Mouse (Mus musculus): ENCODE measurements around the gene Eif2ak3. TPM values are rescaled to one million over a fixed set of nuclear protein-coding genes. Genes with fewer than 3 reads are reported as not detected.

Gene Eif2ak3
- polyA plus RNA-seq, 1 experiment from 2014 or later = 10.7 TPM

- no peaks in the 10 kb centered on the region for H3K27me3 ChIP-seq (ENCODE audit: control insufficient read depth, insufficient read depth, low read length)
- peak; percentile 97 for ATAC-seq (ENCODE audit: insufficient read depth, low FRiP score, low TSS enrichment)
- H3K9me3 ChIP-seq (ENCODE audit: control insufficient read depth, low read length) = no peaks in the 10 kb centered on the region
- DNase-seq (ENCODE audit: low spot score) = peak; percentile 72
- peak overlapping the region; percentile 38 for H3K4me3 ChIP-seq (ENCODE audit: low read depth, low read length)
- peak overlapping the region; percentile 44 for H3K9ac ChIP-seq (ENCODE audit: low read length)
- peak overlapping the region; percentile 74 for H3K4me2 ChIP-seq (ENCODE audit: low read depth)
- 7% methylated on average over 23 of the region's 23 CpGs for WGBS
- no peak overlapping the region for H3K27ac ChIP-seq (ENCODE audit: low read depth, low read length)
- H3K4me1 ChIP-seq (ENCODE audit: control insufficient read depth, insufficient read depth, low read length) = 0 out of 2 replicates have a peak, but pooled peaks cover 3% of the 10 kb centered on the region
- H3K36me3 ChIP-seq (ENCODE audit: control insufficient read depth, insufficient read depth, low read length) = no peaks in the 10 kb centered on the region
Measured at GRCm38 (mm10) chr6:70824085-70824986, 20.0 kb upstream of the Eif2ak3 start.

DNA sequence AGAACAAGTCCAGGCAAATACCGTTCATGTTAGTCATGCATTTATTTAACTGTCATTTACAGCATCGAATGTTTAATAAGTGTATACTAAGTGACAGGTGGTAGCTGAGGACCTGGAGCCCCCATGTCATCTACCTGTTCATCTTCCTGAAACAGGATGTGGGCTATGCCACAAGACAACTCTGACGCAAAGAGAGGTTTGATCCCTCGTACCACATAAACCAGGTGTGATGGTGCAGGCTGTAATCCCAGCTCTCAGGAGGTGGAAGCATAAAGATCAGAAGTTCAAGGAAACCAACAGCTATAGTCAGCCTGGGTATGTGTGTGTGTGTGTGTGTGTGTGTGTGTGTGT is 19.4 kb upstream of the Eif2ak3 start:
- WGBS = 59% methylated on average over 4 of the region's 4 CpGs
- H3K27ac ChIP-seq (ENCODE audit: low read depth, low read length) = no peak overlapping the region
- no peak for DNase-seq (ENCODE audit: low spot score)
- H3K9me3 ChIP-seq (ENCODE audit: control insufficient read depth, low read length) = no peaks in the 10 kb centered on the region
- H3K36me3 ChIP-seq (ENCODE audit: control insufficient read depth, insufficient read depth, low read length) = no peaks in the 10 kb centered on the region
- peak overlapping the region; percentile 44; the same call in 1 of the 2 replicates for H3K9ac ChIP-seq (ENCODE audit: low read length)
- peak overlapping the region; percentile 74 for H3K4me2 ChIP-seq (ENCODE audit: low read depth)
- 0 out of 2 replicates have a peak, but pooled peaks cover 3% of the 10 kb centered on the region for H3K4me1 ChIP-seq (ENCODE audit: control insufficient read depth, insufficient read depth, low read length)
- 0 out of 2 replicates have a peak, but pooled peaks have one; percentile 18 for ATAC-seq (ENCODE audit: insufficient read depth, low FRiP score, low TSS enrichment)
- H3K4me3 ChIP-seq (ENCODE audit: low read depth, low read length) = peak overlapping the region; percentile 38
- no peaks in the 10 kb centered on the region for H3K27me3 ChIP-seq (ENCODE audit: control insufficient read depth, insufficient read depth, low read length)

DNA sequence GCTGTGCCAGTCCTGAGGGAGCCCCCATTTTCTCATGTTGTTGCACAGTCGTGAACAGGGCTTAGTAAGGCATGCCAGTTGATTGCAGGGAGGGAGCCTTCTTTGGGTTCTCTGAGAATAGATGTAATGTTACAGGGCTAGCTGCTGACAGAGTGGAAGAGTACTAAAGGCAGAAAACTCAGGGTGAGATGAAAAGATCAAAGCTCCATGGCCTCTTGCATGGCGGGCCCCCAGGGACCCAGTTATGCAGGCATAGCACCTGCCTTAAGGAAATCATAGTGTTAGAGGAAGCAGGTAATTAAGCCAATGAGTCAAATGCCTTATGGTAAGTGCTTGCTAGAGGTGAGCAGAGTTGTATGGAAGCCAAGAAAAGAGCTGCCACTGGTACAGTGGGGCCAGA is 14.9 kb upstream of the Eif2ak3 start:
- no peaks in the 10 kb centered on the region for H3K4me1 ChIP-seq (ENCODE audit: control insufficient read depth, insufficient read depth, low read length)
- no peak overlapping the region for H3K27ac ChIP-seq (ENCODE audit: low read depth, low read length)
- H3K36me3 ChIP-seq (ENCODE audit: control insufficient read depth, insufficient read depth, low read length) = no peaks in the 10 kb centered on the region
- H3K4me2 ChIP-seq (ENCODE audit: low read depth) = no peak overlapping the region
- H3K4me3 ChIP-seq (ENCODE audit: low read depth, low read length) = no peak overlapping the region
- ATAC-seq (ENCODE audit: insufficient read depth, low FRiP score, low TSS enrichment) (no peak), DNase-seq (ENCODE audit: low spot score) (no peak)
- 60% methylated on average over 2 of the region's 2 CpGs for WGBS
- no peak overlapping the region for H3K9ac ChIP-seq (ENCODE audit: low read length)
- H3K27me3 ChIP-seq (ENCODE audit: control insufficient read depth, insufficient read depth, low read length) = no peaks in the 10 kb centered on the region
- H3K9me3 ChIP-seq (ENCODE audit: control insufficient read depth, low read length) = no peaks in the 10 kb centered on the region

DNA sequence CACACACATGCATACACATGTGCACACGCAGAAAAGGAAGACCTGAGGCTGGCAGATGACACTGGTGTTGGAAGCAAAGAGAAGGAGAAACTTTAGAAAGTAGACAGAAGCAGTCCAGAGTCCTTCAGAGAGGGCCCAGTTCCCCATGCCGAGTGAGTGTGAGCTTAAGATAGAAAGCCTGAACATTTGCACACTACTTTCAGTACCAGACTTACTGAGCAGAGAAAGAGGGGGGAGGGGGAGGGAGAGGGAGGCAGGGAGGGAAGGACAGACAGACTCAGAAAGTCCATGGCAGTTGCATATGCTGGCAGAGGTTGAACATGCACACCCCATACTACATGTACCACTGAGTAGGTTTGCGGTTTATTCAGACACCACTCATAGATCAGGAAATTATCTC is 13.8 kb upstream of the Eif2ak3 start:
- Histone ChIP-seq H3K4me2 (ENCODE audit: low read depth) (no peak overlapping the region), H3K4me1 (ENCODE audit: control insufficient read depth, insufficient read depth, low read length) (no peaks in the 10 kb centered on the region), H3K36me3 (ENCODE audit: control insufficient read depth, insufficient read depth, low read length) (no peaks in the 10 kb centered on the region), H3K27ac (ENCODE audit: low read depth, low read length) (no peak overlapping the region), H3K9me3 (ENCODE audit: control insufficient read depth, low read length) (no peaks in the 10 kb centered on the region), H3K27me3 (ENCODE audit: control insufficient read depth, insufficient read depth, low read length) (no peaks in the 10 kb centered on the region), H3K9ac (ENCODE audit: low read length) (no peak overlapping the region), H3K4me3 (ENCODE audit: low read depth, low read length) (no peak overlapping the region)
- no peak for ATAC-seq (ENCODE audit: insufficient read depth, low FRiP score, low TSS enrichment)
- DNase-seq (ENCODE audit: low spot score) = no peak
- WGBS = 82% methylated on average over 3 of the region's 3 CpGs

- DNase-seq (ENCODE audit: low spot score) (no peak), ATAC-seq (ENCODE audit: insufficient read depth, low FRiP score, low TSS enrichment) (no peak)
- H3K27me3 ChIP-seq (ENCODE audit: control insufficient read depth, insufficient read depth, low read length) = no peaks in the 10 kb centered on the region
- H3K4me1 ChIP-seq (ENCODE audit: control insufficient read depth, insufficient read depth, low read length) = no peaks in the 10 kb centered on the region
- H3K27ac ChIP-seq (ENCODE audit: low read depth, low read length) = no peak overlapping the region
- WGBS = 80% methylated on average over 10 of the region's 10 CpGs
- H3K36me3 ChIP-seq (ENCODE audit: control insufficient read depth, insufficient read depth, low read length) = no peaks in the 10 kb centered on the region
- no peak overlapping the region for H3K4me3 ChIP-seq (ENCODE audit: low read depth, low read length)
- no peak overlapping the region for H3K4me2 ChIP-seq (ENCODE audit: low read depth)
- H3K9me3 ChIP-seq (ENCODE audit: control insufficient read depth, low read length) = no peaks in the 10 kb centered on the region
- no peak overlapping the region for H3K9ac ChIP-seq (ENCODE audit: low read length)
Measured at GRCm38 (mm10) chr6:70831179-70831839, 13.0 kb upstream of the Eif2ak3 start.

DNA sequence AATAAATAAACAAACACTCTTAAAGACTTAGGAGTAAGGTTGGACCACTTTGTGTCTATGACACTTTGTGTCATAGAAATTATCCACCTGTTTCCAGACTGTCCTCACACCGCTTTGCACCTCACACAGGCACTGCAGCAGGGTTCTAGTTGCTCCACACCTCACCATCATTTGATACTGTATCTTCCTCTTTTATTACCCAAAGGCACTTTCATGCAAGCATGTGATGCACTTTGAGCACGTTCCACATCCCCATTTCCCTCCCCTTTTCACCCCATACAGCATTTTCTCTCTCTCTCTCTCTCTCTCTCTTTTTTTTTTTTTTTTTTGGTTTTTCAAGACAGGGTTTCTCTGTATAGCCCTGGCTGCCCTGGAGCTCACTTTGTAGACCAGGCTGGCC is 7.0 kb upstream of the Eif2ak3 start:
- no peaks in the 10 kb centered on the region for H3K27me3 ChIP-seq (ENCODE audit: control insufficient read depth, insufficient read depth, low read length)
- H3K27ac ChIP-seq (ENCODE audit: low read depth, low read length) = no peak overlapping the region
- no peak overlapping the region for H3K9ac ChIP-seq (ENCODE audit: low read length)
- H3K36me3 ChIP-seq (ENCODE audit: control insufficient read depth, insufficient read depth, low read length) = no peaks in the 10 kb centered on the region
- ATAC-seq (ENCODE audit: insufficient read depth, low FRiP score, low TSS enrichment) = no peak
- no peak for DNase-seq (ENCODE audit: low spot score)
- H3K9me3 ChIP-seq (ENCODE audit: control insufficient read depth, low read length) = no peaks in the 10 kb centered on the region
- H3K4me3 ChIP-seq (ENCODE audit: low read depth, low read length) = no peak overlapping the region
- H3K4me1 ChIP-seq (ENCODE audit: control insufficient read depth, insufficient read depth, low read length) = no peaks in the 10 kb centered on the region
- H3K4me2 ChIP-seq (ENCODE audit: low read depth) = no peak overlapping the region
- WGBS = 83% methylated on average over 2 of the region's 2 CpGs

DNA sequence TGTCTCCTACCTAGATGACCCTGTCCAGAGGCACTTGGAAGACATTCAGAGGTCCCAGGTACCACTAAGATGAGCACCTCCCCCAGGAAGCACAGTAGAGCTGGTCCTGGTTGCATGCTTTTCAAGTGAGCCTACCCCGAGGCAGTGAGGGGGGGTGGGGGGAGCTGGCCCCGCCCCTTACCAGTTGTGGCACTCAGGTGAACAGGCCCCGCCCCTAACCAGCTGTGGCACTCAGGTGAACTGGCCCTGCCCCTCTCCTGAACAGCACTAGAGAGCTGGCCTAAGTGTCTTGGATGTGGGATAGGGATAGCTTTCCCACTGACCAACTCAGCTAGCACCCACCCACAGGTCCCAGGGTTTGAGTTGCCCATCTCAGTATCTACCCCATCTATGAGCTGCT is 5.8 kb upstream of the Eif2ak3 start:
- Histone ChIP-seq H3K9ac (ENCODE audit: low read length) (no peak overlapping the region), H3K4me2 (ENCODE audit: low read depth) (no peak overlapping the region), H3K4me3 (ENCODE audit: low read depth, low read length) (no peak overlapping the region), H3K9me3 (ENCODE audit: control insufficient read depth, low read length) (no peaks in the 10 kb centered on the region), H3K27ac (ENCODE audit: low read depth, low read length) (no peak overlapping the region), H3K27me3 (ENCODE audit: control insufficient read depth, insufficient read depth, low read length) (no peaks in the 10 kb centered on the region), H3K36me3 (ENCODE audit: control insufficient read depth, insufficient read depth, low read length) (no peaks in the 10 kb centered on the region), H3K4me1 (ENCODE audit: control insufficient read depth, insufficient read depth, low read length) (peaks cover 4% of the 10 kb centered on the region; the same call in 1 of the 2 replicates)
- 68% methylated on average over 3 of the region's 3 CpGs for WGBS
- ATAC-seq (ENCODE audit: insufficient read depth, low FRiP score, low TSS enrichment) (no peak), DNase-seq (ENCODE audit: low spot score) (no peak)

GRCm38 (mm10) chr6:70840281-70840680 is 4.0 kb upstream of the Eif2ak3 start:
- no peak for DNase-seq (ENCODE audit: low spot score)
- H3K4me1 ChIP-seq (ENCODE audit: control insufficient read depth, insufficient read depth, low read length) = peaks cover 5% of the 10 kb centered on the region; the same call in 1 of the 2 replicates
- H3K4me3 ChIP-seq (ENCODE audit: low read depth, low read length) = no peak overlapping the region
- H3K27me3 ChIP-seq (ENCODE audit: control insufficient read depth, insufficient read depth, low read length) = no peaks in the 10 kb centered on the region
- WGBS = 77% methylated on average over 5 of the region's 5 CpGs
- H3K36me3 ChIP-seq (ENCODE audit: control insufficient read depth, insufficient read depth, low read length) = no peaks in the 10 kb centered on the region
- no peaks in the 10 kb centered on the region for H3K9me3 ChIP-seq (ENCODE audit: control insufficient read depth, low read length)
- ATAC-seq (ENCODE audit: insufficient read depth, low FRiP score, low TSS enrichment) = no peak
- H3K4me2 ChIP-seq (ENCODE audit: low read depth) = no peak overlapping the region
- no peak overlapping the region for H3K9ac ChIP-seq (ENCODE audit: low read length)
- H3K27ac ChIP-seq (ENCODE audit: low read depth, low read length) = no peak overlapping the region
